ENCODE assay signal across 8 mouse cellular contexts in genomic region chr16:29945891-29946598, GRCm38 (mm10).
DNase-seq lines count a peak whose midpoint lies in the region; ATAC-seq lines count a peak whose summit lies in the region.

No protein-coding gene starts in this region.

- no peaks in the 10 kb centered on the region for H3K36me3 ChIP-seq in hindbrain, embryonic 13.5 days

- 3% methylated on average over 39 of the region's 39 CpGs for WGBS in hindbrain, embryonic 13.5 days

- peak overlapping the region; percentile 61 for H3K9ac ChIP-seq in hindbrain, embryonic 13.5 days

- H3K4me2 ChIP-seq in hindbrain, embryonic 13.5 days = peak overlapping the region; percentile 69

- peak; percentile 80 for DNase-seq in ZHBTc4 (ENCODE audit: low read depth, low spot score)
- DNase-seq in cerebellum, postnatal 10 days = peak; percentile 66 to 78
- DNase-seq in frontal cortex, postnatal 36 days (ENCODE audit: low spot score in 2 of 2) = peak; percentile 40 to 54
- DNase-seq in left cerebral cortex, postnatal 25 days (ENCODE audit: low spot score in 2 of 2) = peak; percentile 31 to 77
- peak; percentile 25 for DNase-seq in right cerebral cortex, postnatal 4 days

- intact Hi-C loops in left cerebral cortex, postnatal 25 days (cut with DNase I) = loop anchor here (1.0 to 5.0 kb wide), 2 partner anchors 61 to 119 kb away; no protein-coding TSS in a partner anchor

- no peaks in the 10 kb centered on the region for H3K9me3 ChIP-seq in hindbrain, embryonic 13.5 days

- ATAC-seq in hindbrain, embryonic 13.5 days (ENCODE audit: low FRiP score) = peak; percentile 70
- ATAC-seq in megakaryocyte progenitor cell, adult 5-6 weeks (replicated peaks; ENCODE audit: poor library complexity) = peak; percentile 45
- ATAC-seq in CD4-positive, CD25-positive, alpha-beta regulatory T cell, adult 4 months = no peak

- H3K4me3 ChIP-seq in hindbrain, embryonic 13.5 days = peak overlapping the region; percentile 40

- peak overlapping the region; percentile 52 for H3K27ac ChIP-seq in hindbrain, embryonic 13.5 days

- peaks cover 45% of the 10 kb centered on the region for H3K27me3 ChIP-seq in hindbrain, embryonic 13.5 days

- peaks cover 24% of the 10 kb centered on the region for H3K4me1 ChIP-seq in hindbrain, embryonic 13.5 days (replicated peaks)

Comparison
In these comparisons a context has a peak if more than half of its experiments do, and no peak if none do; other contexts are left out.
1. DNase-seq: peak in every context shown above with its lines; median percentile 80 in ZHBTc4; 72 in cerebellum, postnatal 10 days; 54 in left cerebral cortex, postnatal 25 days; 47 in frontal cortex, postnatal 36 days; 25 in right cerebral cortex, postnatal 4 days.